Mouse (Mus musculus) MEL (cell line): ENCODE results near the gene Mcm6. TPM values are rescaled to one million over a fixed set of nuclear protein-coding genes. Genes with fewer than 3 reads are reported as not detected.

Experiments
- DNase-seq: peaks from one replicate; pipeline ENCODE4 v3.0.0; 2011; ENCODE audit warnings: low read depth, low spot score
- H3K27ac ChIP-seq: 2 replicates; pipeline ENCODE4 v1.5.1; 2012; ENCODE audit warnings: low read depth, mild to moderate bottlenecking, control low read depth, low read length, moderate library complexity; ENCODE audit not compliant: control insufficient read depth
- H3K27me3 ChIP-seq, 2 experiments: fragments of 150-350 bp in 1 of 2; sonication (generic) in 1 of 2; 2 replicates each; pipeline ENCODE4 v1.6.1; 2012; ENCODE audit warnings: low read length in 2 of 2, mild to moderate bottlenecking in 2 of 2, improper control_type of control experiment in 1 of 2, moderate library complexity in 1 of 2; ENCODE audit not compliant: insufficient read depth in 2 of 2, control insufficient read depth in 1 of 2
- H3K36me3 ChIP-seq, 2 experiments: 2 replicates each; pipeline ENCODE4 v1.6.1; 2012 to 2014; ENCODE audit warnings: low read length in 2 of 2, improper control_type of control experiment in 1 of 2, inconsistent platforms in 1 of 2, mild to moderate bottlenecking in 1 of 2; ENCODE audit not compliant: insufficient read depth in 2 of 2, control insufficient read depth in 1 of 2
- H3K4me1 ChIP-seq, 2 experiments: fragments of 150-350 bp in 1 of 2; sonication (generic) in 1 of 2; 2 replicates each; pipeline ENCODE4 v1.6.1; 2012; ENCODE audit warnings: low read length in 2 of 2, improper control_type of control experiment in 1 of 2, mild to moderate bottlenecking in 1 of 2; ENCODE audit not compliant: insufficient read depth in 2 of 2, control insufficient read depth in 1 of 2
- H3K4me3 ChIP-seq, 2 experiments: fragments of 150-350 bp in 1 of 2; sonication (generic) in 1 of 2; 2 replicates each; pipeline ENCODE4 v1.5.1; 2012; ENCODE audit warnings: low read depth in 2 of 2, low read length in 2 of 2, mild to moderate bottlenecking in 2 of 2, moderate library complexity in 2 of 2, control low read depth in 1 of 2, improper control_type of control experiment in 1 of 2; ENCODE audit not compliant: control insufficient read depth in 1 of 2, insufficient read depth in 1 of 2
- H3K79me2 ChIP-seq: 2 replicates; pipeline ENCODE4 v1.6.1; 2012; ENCODE audit warnings: mild to moderate bottlenecking, low read length, moderate library complexity; ENCODE audit not compliant: control insufficient read depth, poor library complexity, insufficient read depth
- H3K9ac ChIP-seq: 2 replicates; pipeline ENCODE4 v1.6.1; 2012; ENCODE audit warnings: low read depth, mild to moderate bottlenecking, control low read depth, low read length, moderate library complexity; ENCODE audit not compliant: control insufficient read depth, poor library complexity, severe bottlenecking
- H3K9me3 ChIP-seq: fragments of 150-350 bp; sonication (generic); replicated peaks from 2 replicates; pipeline ENCODE4 v1.6.1; 2012; ENCODE audit warnings: mild to moderate bottlenecking, low read length, improper control_type of control experiment, moderate library complexity; ENCODE audit not compliant: insufficient read depth
- BHLHE40 ChIP-seq: IDR thresholded peaks from 2 replicates; pipeline ENCODE4 v1.6.1; 2012; ENCODE audit warnings: low read depth, mild to moderate bottlenecking, inconsistent platforms, low read length, improper control_type of control experiment, borderline replicate concordance
- CHD2 ChIP-seq: IDR thresholded peaks from 2 replicates; pipeline ENCODE4 v1.6.1; 2011; ENCODE audit warnings: low read length, improper control_type of control experiment
- E2F4 ChIP-seq: IDR thresholded peaks from 2 replicates; pipeline ENCODE4 v1.6.1; 2011; ENCODE audit warnings: low read depth, low read length, improper control_type of control experiment, borderline replicate concordance
- ETS1 ChIP-seq: IDR thresholded peaks from 2 replicates; pipeline ENCODE4 v1.6.1; 2012; ENCODE audit warnings: low read depth, mild to moderate bottlenecking, inconsistent platforms, low read length, improper control_type of control experiment, moderate library complexity
- GATA1 ChIP-seq: IDR thresholded peaks from 2 replicates; pipeline ENCODE4 v1.6.1; 2011; ENCODE audit warnings: low read depth, low read length, improper control_type of control experiment
- HCFC1 ChIP-seq: IDR thresholded peaks from 2 replicates; pipeline ENCODE4 v1.6.1; 2012; ENCODE audit warnings: low read depth, mild to moderate bottlenecking, inconsistent platforms, low read length, improper control_type of control experiment, moderate library complexity
- JUND ChIP-seq: IDR thresholded peaks from 2 replicates; pipeline ENCODE4 v1.6.1; 2011; ENCODE audit warnings: low read depth, mild to moderate bottlenecking, improper control_type of control experiment, low read length
- KAT2A ChIP-seq: conservative IDR thresholded peaks from 2 replicates; pipeline ENCODE4 v1.6.1; 2012; ENCODE audit warnings: low read depth, low read length, improper control_type of control experiment, inconsistent platforms
- MAFK ChIP-seq: IDR thresholded peaks from 2 replicates; pipeline ENCODE4 v1.6.1; 2011; ENCODE audit warnings: low read depth, mild to moderate bottlenecking, low read length, improper control_type of control experiment, borderline replicate concordance
- MAZ ChIP-seq: IDR thresholded peaks from 2 replicates; pipeline ENCODE4 v1.6.1; 2012; ENCODE audit warnings: low read depth, mild to moderate bottlenecking, inconsistent platforms, low read length, improper control_type of control experiment
- MEF2A ChIP-seq: IDR thresholded peaks from 2 replicates; pipeline ENCODE4 v1.6.1; 2014; ENCODE audit warnings: low read depth, mild to moderate bottlenecking, inconsistent platforms, low read length, improper control_type of control experiment; ENCODE audit not compliant: poor library complexity, insufficient replicate concordance, severe bottlenecking; ENCODE audit errors: extremely low read depth
- MXI1 ChIP-seq: IDR thresholded peaks from 2 replicates; pipeline ENCODE4 v1.6.1; 2011; ENCODE audit warnings: mild to moderate bottlenecking, low read depth, low read length, improper control_type of control experiment
- NELFE ChIP-seq: IDR thresholded peaks from 2 replicates; pipeline ENCODE4 v1.6.1; 2011; ENCODE audit warnings: low read depth, low read length, improper control_type of control experiment
- NRF1 ChIP-seq: IDR thresholded peaks from 2 replicates; pipeline ENCODE4 v1.6.1; 2014; ENCODE audit warnings: low read depth, mild to moderate bottlenecking, inconsistent platforms, low read length, improper control_type of control experiment, moderate library complexity; ENCODE audit not compliant: poor library complexity, insufficient read depth, severe bottlenecking
- POLR2AphosphoS2 ChIP-seq: IDR thresholded peaks from 2 replicates; pipeline ENCODE4 v1.6.1; 2011; ENCODE audit warnings: low read length, improper control_type of control experiment
- POLR2AphosphoS5 ChIP-seq: IDR thresholded peaks from 2 replicates; pipeline ENCODE4 v1.6.1; 2012; ENCODE audit warnings: low read depth, borderline replicate concordance, mild to moderate bottlenecking, inconsistent platforms, low read length, moderate library complexity, mixed read lengths
- RAD21 ChIP-seq: IDR thresholded peaks from 2 replicates; pipeline ENCODE4 v1.6.1; 2011; ENCODE audit warnings: mild to moderate bottlenecking, low read depth, low read length, improper control_type of control experiment
- RCOR1 ChIP-seq: IDR thresholded peaks from 2 replicates; pipeline ENCODE4 v1.6.1; 2012; ENCODE audit warnings: low read depth, mild to moderate bottlenecking, inconsistent platforms, low read length, improper control_type of control experiment
- SIN3A ChIP-seq: IDR thresholded peaks from 2 replicates; pipeline ENCODE4 v1.6.1; 2012; ENCODE audit warnings: low read length, improper control_type of control experiment, inconsistent platforms
- SMC3 ChIP-seq: IDR thresholded peaks from 2 replicates; pipeline ENCODE4 v1.6.1; 2011; ENCODE audit warnings: low read depth, low read length, improper control_type of control experiment
- TAL1 ChIP-seq: IDR thresholded peaks from 2 replicates; pipeline ENCODE4 v1.6.1; 2012; ENCODE audit warnings: mild to moderate bottlenecking, inconsistent platforms, low read length, moderate library complexity, mixed read lengths
- TCF12 ChIP-seq: IDR thresholded peaks from 2 replicates; pipeline ENCODE4 v1.6.1; 2014; ENCODE audit warnings: low read depth, mild to moderate bottlenecking, inconsistent platforms, low read length, improper control_type of control experiment, moderate library complexity
- UBTF ChIP-seq: IDR thresholded peaks from 2 replicates; pipeline ENCODE4 v1.6.1; 2012; ENCODE audit warnings: low read depth, mild to moderate bottlenecking, inconsistent platforms, low read length, improper control_type of control experiment, moderate library complexity, borderline replicate concordance; ENCODE audit not compliant: insufficient read depth
- USF1 ChIP-seq: IDR thresholded peaks from 2 replicates; pipeline ENCODE4 v1.6.1; 2014; ENCODE audit warnings: low read depth, mild to moderate bottlenecking, inconsistent platforms, low read length, improper control_type of control experiment, moderate library complexity
- USF2 ChIP-seq, 2 experiments: IDR thresholded peaks; 2 replicates each; pipeline ENCODE4 v1.6.1; 2011 to 2012; ENCODE audit warnings: improper control_type of control experiment in 2 of 2, low read length in 2 of 2, borderline replicate concordance in 1 of 2, inconsistent platforms in 1 of 2, low read depth in 1 of 2, mild to moderate bottlenecking in 1 of 2; ENCODE audit not compliant: insufficient read depth in 1 of 2
- ZC3H11A ChIP-seq: IDR thresholded peaks from 2 replicates; pipeline ENCODE4 v1.6.1; 2012; ENCODE audit warnings: low read depth, mild to moderate bottlenecking, inconsistent platforms, low read length, improper control_type of control experiment
- ZKSCAN1 ChIP-seq: IDR thresholded peaks from 2 replicates; pipeline ENCODE4 v1.6.1; 2012; ENCODE audit warnings: low read depth, mild to moderate bottlenecking, inconsistent platforms, low read length, improper control_type of control experiment, moderate library complexity
- ZMIZ1 ChIP-seq: IDR thresholded peaks from 2 replicates; pipeline ENCODE4 v1.6.1; 2012; ENCODE audit warnings: low read depth, mild to moderate bottlenecking, inconsistent platforms, low read length, improper control_type of control experiment, moderate library complexity
- polyA plus RNA-seq, 2 experiments: library from polyadenylated mRNA; stranded (reverse) in 1 of 2; unstranded in 1 of 2; fragments of >175 nt in 1 of 2; fragments of >200 nt in 1 of 2; gene quantifications; 2 replicates each; pipeline versions ENCODE4 v1.2.1 to v1.2.4; 2012; ENCODE audit warnings: low replicate concordance in 2 of 2, low read depth in 1 of 2; ENCODE audit not compliant: insufficient read length in 2 of 2, insufficient read depth in 1 of 2, missing spikeins in 1 of 2
- total RNA-seq: library from RNA; depleted of rRNA; stranded (reverse); fragments of 300-350 nt; gene quantifications from 2 replicates; pipeline ENCODE4 v1.2.3, GENCODE M21; 2012

The Mcm6 gene
- total and polyA plus RNA-seq, 3 experiments = 218 to 850 (median 234) TPM

DNA sequence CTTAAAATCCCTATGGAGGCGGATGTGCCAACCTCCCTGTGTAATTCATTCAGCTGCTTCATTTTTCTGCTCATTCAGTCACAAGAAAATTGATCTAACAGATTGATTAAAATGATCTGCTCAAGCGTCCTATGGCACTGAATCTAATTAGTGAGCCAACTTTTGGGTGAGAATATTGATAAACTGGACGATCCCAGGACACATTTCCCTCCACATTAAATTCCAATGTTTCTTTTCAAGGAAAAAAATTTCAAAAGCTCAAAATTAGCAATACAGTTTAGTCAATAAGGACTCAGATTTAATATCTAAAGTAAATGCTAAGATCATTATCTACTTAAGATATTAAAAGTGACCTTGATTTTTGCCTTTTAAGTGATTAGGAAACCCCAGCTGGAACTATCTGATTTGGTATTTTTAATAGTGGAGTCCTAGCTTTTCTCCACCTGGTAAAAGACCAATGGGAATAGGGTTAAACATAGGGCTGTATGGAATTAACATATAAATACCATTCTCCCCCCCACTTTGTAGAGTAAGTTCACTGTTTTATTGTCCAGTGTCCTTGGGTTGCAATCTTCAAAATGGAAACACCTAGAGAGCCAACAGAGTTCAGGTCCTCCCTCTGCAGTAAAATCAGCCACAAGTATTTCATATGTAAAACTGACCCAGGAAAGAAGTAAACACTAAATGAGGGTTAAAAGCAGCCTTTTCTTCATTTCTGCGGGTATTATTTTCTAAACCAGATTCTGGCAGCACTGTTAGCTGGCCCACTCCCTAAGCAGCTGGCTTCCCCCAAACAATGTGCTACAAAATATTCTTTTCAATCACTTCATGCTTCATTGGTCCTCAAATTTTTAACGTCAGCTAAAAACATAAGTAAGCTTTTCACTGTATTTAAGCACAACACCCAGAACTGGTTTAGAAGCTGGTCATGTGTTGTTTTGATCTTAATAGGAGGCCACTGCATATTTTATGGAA, 40.8 kb upstream of the Mcm6 start:
- no peak overlapping the region for H3K27ac ChIP-seq
- no peak overlapping the region for H3K4me3 ChIP-seq
- no peaks in the 10 kb centered on the region for H3K27me3 ChIP-seq
- H3K79me2 ChIP-seq = no peaks in the 10 kb centered on the region
- peaks cover 18 to 44% of the 10 kb centered on the region in 2 experiments for H3K36me3 ChIP-seq
- no peak overlapping the region for H3K9ac ChIP-seq
- no peaks in the 10 kb centered on the region for H3K9me3 ChIP-seq
- DNase-seq = no peak
- peaks cover 0 to 3% of the 10 kb centered on the region in 2 experiments; a peak in 1 of 4 replicates for H3K4me1 ChIP-seq
- TF ChIP-seq MAZ = no peak
- no peak for TF ChIP-seq HCFC1
- no peak for TF ChIP-seq ZMIZ1
- no peak for TF ChIP-seq POLR2AphosphoS2
- TF ChIP-seq TAL1 = no peak
- no peak for TF ChIP-seq MAFK
- no peak for TF ChIP-seq USF2 (IDR thresholded peaks at IDR 0.05; ENCODE audit: borderline replicate concordance in 1 of 2, insufficient read depth in 1 of 2, low read depth in 1 of 2, low read length in 2 of 2)
- TF ChIP-seq GATA1 = no peak
- TF ChIP-seq POLR2AphosphoS5 = no peak
- TF ChIP-seq MXI1 = no peak
- TF ChIP-seq UBTF = no peak
- TF ChIP-seq SIN3A = no peak
- TF ChIP-seq BHLHE40 = no peak
- TF ChIP-seq CHD2 = no peak

DNA sequence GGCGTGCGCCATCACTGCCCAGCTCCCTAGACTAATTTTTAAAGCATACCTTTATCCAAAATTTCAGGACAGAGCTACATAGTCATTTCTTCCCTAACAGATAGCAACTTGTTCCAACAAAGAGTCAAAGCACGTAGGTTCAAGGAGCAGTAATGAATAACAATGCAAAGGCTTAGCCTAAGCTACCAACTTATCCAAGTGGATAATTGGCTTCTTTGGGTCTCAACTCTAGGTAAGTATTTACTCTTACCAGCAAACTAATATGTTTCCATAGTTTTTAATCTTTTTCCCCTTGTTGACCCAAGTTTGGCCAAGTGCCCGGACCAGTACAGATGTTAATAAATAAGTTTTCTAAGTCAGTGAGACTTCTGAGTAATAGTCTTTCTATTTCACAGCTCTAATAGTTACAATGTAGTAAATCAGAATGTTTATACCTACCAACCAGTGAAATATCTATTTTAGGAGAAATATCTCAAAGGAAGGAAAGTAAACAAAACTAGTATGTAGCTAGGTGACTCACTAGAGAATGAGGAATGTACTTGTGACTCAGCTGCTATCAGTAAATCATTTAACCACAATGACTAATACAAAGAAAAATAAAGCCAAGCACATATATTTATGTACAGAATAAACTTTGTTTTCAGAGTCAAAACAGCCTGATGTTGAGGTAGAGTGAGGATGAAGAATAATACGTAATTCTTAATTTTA, 39.4 kb upstream of the Mcm6 start:
- Histone ChIP-seq H3K9ac (no peak overlapping the region), H3K27ac (no peak overlapping the region), H3K36me3 (peaks cover 18 to 37% of the 10 kb centered on the region in 2 experiments), H3K27me3 (no peaks in the 10 kb centered on the region), H3K4me1 (peaks cover 0 to 3% of the 10 kb centered on the region in 2 experiments; a peak in 1 of 4 replicates), H3K9me3 (no peaks in the 10 kb centered on the region), H3K4me3 (no peak overlapping the region), H3K79me2 (no peaks in the 10 kb centered on the region)
- peak; percentile 66 for DNase-seq
- peak; percentile 52 for TF ChIP-seq SIN3A
- TF ChIP-seq USF2 (IDR thresholded peaks at IDR 0.05; ENCODE audit: borderline replicate concordance in 1 of 2, insufficient read depth in 1 of 2, low read depth in 1 of 2, low read length in 2 of 2) = no peak
- peak; percentile 87 for TF ChIP-seq ETS1
- no peak for TF ChIP-seq KAT2A
- peak; percentile 71; the same call in 1 of the 2 replicates for TF ChIP-seq GATA1
- TF ChIP-seq NRF1 = no peak
- peak; percentile 71 for TF ChIP-seq RCOR1
- no peak for TF ChIP-seq ZKSCAN1
- no peak for TF ChIP-seq MEF2A
- no peak for TF ChIP-seq ZC3H11A
- no peak for TF ChIP-seq TCF12
- TF ChIP-seq E2F4 = no peak
- TF ChIP-seq NELFE = no peak
- TF ChIP-seq RAD21 = no peak
- TF ChIP-seq JUND = peak; percentile 86; the same call in 1 of the 2 replicates
- no peak for TF ChIP-seq USF1
- TF ChIP-seq HCFC1 = no peak
- no peak for TF ChIP-seq SMC3
